Mouse (Mus musculus) heart, postnatal 0 days (tissue): Measurements from ENCODE around the gene Ficd.

Experiments used
- CTCF ChIP-seq: IDR thresholded peaks from 2 replicates; pipeline ENCODE4 v1.5.1; 2016; ENCODE audit warnings: antibody characterized with exemption, control low read depth, low read depth
- EP300 ChIP-seq: IDR thresholded peaks from 2 replicates; pipeline ENCODE4 v1.6.1; 2016; ENCODE audit warnings: antibody characterized with exemption, low read depth

GRCm38 (mm10) chr5:113747629-113748028 is 12.0 kb downstream of the Ficd start:
- no peak for TF ChIP-seq CTCF
- no peak for TF ChIP-seq EP300
